Mouse (Mus musculus) frontal cortex, adult 2 months (tissue): ENCODE measurements around the gene Trim7. TPM values are rescaled to one million over a fixed set of nuclear protein-coding genes. Genes with fewer than 3 reads are reported as not detected.
"Not testable (repeated sequence)": the region's sequence is repeated elsewhere in the genome, so short reads cannot be mapped to it uniquely, and the experiment has no call there.

Experiments used
- DNase-seq, 2 experiments: peaks; one replicate each; pipeline ENCODE4 v3.0.0; 2022; ENCODE audit warnings: low spot score in 1 of 2; ENCODE audit errors: extremely low spot score in 1 of 2
- polyA plus RNA-seq: library from polyadenylated mRNA; depleted of rRNA; stranded (reverse); fragments of >200 nt; gene quantifications from 2 replicates; pipeline ENCODE4 v1.2.3, GENCODE M21; 2012; rRNA removed

Gene Trim7
- 3.7 and 4.6 TPM in 2 replicates for polyA plus RNA-seq

GRCm38 (mm10) chr11:48825979-48826751 is at the start of gene Trim7, which contains the start of gene Gm12184:
Gene Trim7 (plus strand): TSS chr11:48826140.
Gene Gm12184 (minus strand): TSS chr11:48826655.
- not testable (repeated sequence) for DNase-seq

DNA sequence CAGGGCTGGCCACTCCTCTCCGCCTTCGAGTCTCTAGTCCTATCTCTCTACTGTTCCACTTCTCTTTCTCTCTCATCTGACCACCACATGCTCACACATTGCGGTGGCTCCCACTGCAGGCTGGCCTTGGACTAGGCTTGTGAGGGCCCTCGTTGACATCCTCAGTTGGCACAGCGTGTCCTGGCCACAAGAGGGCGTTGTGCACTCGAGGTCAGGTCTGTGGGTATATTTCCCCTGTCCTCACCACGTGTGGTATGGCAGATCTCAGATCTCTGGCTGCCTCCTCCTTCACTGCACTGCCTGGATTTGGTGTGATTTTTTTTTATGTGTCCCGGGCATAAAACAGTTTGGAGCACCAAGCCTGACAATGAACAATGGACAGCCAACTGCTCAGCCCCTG is 49.3 kb upstream of the Trim7 start:
- DNase-seq: no peak

GRCm38 (mm10) chr11:48777303-48777702 is 48.6 kb upstream of the Trim7 start:
- DNase-seq: no peak

- peak in 1 of 2 experiments; percentile 64 for DNase-seq
These were observed 46.5 kb upstream of the Trim7 start for GRCm38 (mm10) chr11:48779450-48779849.

GRCm38 (mm10) chr11:48782243-48782642 is 43.7 kb upstream of the Trim7 start:
- DNase-seq: no peak

DNA sequence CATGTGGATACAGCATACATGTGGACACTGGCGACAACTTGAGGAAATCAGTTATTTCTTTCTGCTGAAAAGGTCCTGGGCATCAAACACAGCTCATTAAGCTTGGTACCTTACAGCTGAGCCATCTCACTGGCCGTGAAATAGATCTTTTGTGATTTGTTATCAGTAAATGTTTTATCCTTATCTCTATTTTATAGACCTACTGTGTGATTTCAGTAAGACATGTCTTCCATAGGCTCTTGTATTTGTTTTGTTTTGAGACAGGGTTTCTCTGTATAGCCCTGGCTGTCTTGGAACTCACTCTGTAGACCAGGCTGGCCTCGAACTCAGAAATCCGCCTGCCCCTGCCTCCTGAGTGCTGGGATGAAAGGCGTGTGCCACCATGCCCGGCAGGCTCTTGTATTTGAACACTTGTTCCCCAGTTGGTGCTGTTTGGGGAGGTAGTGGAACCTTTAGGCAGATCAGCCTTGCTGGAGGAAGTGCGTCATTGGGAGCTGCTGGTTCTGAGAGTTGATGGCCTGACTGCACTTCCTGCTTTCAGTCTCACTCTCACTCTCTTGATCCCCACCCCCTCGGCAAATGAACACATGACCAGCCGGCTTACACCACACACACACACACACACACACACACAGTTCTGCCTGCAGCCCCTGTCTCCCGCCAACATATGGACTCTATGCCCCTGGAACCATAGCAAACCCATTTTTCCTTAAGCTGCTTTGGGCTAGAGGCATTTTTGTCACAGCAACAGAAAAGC is 38.3 kb upstream of the Trim7 start:
- DNase-seq: no peak

DNA sequence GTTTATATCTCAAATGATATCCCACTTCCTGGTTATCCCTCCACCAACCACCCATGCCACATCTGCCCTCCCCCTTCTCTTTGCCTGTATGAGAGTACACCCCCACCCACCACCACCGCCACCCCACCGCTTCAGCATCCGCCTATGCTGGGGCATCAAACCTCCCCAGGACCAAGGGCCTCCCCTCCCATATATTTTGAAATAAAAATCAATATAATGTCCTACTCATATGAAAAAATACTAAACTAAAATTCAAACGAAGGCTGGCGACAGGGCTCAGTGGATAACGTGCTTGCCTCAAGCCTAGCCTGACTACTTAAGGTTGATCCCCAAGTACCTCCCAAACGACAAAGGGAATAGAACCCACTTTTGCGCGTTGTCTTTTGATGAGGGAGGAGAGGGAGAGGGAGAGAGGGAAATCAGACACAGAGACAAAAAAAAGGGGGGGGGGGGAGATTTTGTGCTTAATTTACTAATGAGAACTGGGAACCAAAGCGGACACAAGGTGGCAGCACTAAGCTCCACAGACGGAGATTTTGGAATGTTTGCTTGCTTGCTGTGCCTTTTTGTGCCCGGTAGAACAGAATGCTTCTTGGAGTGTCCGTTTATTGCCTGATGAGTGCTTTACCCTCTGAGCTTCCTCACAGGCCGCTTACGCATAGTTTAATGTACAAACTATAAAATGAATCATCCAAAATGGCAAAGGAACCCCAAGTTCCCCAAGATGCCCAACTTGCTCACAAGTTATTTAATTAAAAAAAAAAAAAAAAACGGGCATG is 37.4 kb upstream of the Trim7 start:
- DNase-seq: peak in 1 of 2 experiments; percentile 87

DNA sequence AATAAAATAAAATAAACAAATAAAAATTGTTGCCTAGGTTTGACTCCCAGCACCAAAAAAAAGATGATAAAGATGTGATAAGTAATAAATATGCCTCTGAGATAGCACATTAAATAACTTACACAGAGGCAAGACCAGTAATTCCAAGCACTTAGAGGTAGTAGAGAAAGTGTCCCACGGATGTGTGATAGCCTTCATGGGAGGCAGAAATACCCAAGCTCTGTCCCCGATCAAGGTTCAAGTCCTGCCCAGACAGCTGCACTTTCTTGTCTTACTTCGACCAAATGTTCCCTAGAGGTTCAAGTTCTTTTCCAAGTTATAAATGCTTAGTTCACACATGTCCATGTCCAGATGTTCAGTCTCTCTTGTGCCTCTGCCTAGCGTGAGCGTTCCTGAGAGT is 36.7 kb upstream of the Trim7 start:
- DNase-seq: no peak

- DNase-seq: peak; percentile 54 to 94
These were observed 35.7 kb upstream of the Trim7 start for GRCm38 (mm10) chr11:48789973-48790823.

DNA sequence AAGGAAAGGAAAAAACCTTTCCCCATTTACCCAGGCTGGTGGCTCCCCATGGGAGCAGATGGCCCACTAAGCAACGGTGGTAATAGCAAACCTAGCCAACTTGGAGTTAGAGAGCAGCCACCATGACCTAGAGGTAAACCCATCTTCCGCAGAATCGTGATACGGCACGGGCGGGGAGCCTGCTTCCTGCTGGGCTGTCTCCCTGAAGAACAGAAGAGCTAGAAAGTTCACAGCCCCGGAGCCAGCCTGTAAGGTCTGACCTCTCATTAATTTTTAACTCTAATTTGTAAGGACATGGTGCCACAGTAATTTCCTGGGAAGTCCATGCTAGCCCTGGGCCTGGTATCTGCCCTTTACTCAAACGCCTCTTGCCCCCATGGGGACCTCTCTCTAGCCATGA is 35.0 kb upstream of the Trim7 start:
- DNase-seq: no peak

- DNase-seq: not testable (repeated sequence)
These were observed 34.0 kb upstream of the Trim7 start for GRCm38 (mm10) chr11:48791894-48792293.

DNA sequence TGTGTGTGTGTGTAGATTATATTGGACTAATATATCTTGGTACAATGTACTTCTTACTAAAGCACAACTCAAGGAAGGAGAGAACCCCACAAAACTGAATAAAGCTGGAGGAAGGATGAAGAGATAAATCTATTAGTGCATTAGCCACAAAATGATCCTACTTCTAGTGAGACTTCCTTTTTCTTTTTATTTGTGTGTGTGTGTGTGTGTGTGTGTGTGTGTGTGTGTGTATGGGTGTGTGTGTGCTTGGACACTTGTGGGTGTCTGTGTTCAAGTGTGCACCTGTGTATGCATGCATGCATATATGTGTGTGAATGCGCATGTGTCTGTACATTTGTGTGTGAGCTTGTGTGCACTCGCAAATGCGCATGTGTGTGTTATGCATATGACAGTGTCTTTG is 32.8 kb upstream of the Trim7 start:
- no peak for DNase-seq

- DNase-seq: no peak
These were observed 30.7 kb upstream of the Trim7 start for GRCm38 (mm10) chr11:48795221-48795620.

GRCm38 (mm10) chr11:48796290-48796689 is 29.6 kb upstream of the Trim7 start:
- no peak for DNase-seq

DNA sequence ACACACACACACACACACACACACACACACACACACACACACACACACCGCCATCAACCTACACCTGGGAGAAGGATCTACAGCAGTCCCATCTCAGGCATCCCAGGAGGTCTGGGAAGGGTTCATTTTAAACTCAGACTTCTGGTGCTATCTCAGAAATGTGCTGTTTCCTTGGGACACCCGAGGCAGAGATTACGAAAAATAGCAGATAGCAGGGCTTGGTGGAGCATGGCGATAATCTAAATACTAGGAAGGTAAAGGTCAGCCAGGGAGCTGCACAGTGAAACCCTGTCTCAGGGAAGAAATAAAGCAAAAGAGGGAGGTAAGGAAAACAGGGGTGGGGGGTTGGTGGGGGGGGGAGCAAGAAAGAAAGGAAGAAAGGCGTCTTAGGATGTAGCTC is 28.7 kb upstream of the Trim7 start:
- no peak for DNase-seq

DNA sequence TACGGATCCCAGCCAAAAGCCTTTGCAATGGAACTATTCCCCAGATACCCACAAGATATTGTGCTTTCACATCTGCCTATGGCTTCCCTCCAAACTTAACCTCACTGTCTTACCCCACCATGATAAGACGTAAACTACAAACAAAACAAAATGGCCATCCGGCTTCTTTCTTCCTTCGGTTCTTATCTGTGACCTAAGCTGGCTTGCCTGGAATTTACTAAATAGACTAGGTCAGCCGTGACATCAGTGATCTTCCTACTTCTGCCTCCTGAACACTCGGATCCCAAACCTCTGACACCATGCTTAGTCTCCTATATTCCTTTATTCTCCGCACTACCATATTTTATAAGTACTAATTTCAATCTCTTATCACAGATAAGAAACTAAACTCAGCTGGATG is 27.6 kb upstream of the Trim7 start:
- DNase-seq: no peak

- DNase-seq: no peak
These were observed 26.7 kb upstream of the Trim7 start for GRCm38 (mm10) chr11:48798984-48799920.

- peak; percentile 78 to 93 for DNase-seq
These were observed 25.8 kb upstream of the Trim7 start, which contains the start of gene Rack1 for GRCm38 (mm10) chr11:48799921-48800701. Gene Rack1 (plus strand): TSS chr11:48800332.
